Mouse (Mus musculus) WW6 (cell line): Measurements from ENCODE around the gene Tspan18.

Source experiments
- DNase-seq: peaks from one replicate; pipeline ENCODE4 v3.0.0-alpha.2; 2013; ENCODE audit warnings: low read depth, low spot score

Gene Tspan18

DNA sequence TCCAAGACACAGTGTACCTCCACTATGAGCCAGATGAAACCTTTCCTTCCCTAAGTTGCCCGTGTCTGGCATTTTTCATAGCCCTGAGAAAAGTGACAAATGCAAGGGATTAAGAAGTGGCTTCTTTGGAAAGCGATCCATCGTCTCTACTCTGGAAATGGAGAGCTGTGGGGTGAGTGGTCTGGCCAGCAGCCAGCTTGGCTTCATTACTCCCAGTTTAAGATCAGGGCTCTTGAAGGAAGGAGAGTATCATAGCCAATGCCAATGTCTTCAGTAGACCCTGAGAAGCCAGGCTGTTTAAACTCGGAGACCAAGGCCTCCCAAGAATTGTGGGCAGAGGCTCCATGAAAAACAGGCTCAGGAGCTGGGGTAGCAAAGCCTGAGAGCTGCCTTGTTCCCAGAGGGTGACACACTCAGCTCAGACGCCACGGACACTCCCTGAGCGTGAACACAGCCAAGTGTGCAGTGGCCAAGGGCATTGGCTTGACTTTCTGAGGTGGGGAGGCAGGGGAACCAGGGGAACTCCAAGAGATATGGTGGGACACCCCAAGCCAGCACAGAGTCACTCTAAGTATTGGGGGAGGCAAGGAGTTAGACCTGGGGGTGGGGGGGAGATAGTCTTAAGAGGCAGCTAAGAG is 115.8 kb downstream of the Tspan18 start:
- DNase-seq, result no peak

DNA sequence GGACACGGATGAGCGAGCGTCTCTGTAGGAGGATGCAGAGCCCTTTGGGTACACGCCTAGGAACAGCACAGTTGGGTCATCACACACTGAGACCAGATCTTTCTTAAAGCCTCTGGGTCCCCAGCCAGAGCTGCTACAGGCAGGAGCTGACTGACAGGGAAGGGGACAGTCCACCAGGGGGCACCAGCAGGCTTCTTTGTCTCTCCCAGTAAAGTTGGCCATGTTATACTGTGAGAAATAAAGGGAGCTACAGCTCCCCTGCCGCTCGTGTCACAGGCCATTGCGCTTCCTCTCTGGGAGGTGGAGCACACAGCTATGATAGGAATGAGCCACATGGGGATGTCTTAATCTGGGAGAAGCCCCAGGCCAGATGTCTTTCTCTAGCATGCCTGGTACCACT is 117.3 kb downstream of the Tspan18 start:
- no peak for DNase-seq

DNA sequence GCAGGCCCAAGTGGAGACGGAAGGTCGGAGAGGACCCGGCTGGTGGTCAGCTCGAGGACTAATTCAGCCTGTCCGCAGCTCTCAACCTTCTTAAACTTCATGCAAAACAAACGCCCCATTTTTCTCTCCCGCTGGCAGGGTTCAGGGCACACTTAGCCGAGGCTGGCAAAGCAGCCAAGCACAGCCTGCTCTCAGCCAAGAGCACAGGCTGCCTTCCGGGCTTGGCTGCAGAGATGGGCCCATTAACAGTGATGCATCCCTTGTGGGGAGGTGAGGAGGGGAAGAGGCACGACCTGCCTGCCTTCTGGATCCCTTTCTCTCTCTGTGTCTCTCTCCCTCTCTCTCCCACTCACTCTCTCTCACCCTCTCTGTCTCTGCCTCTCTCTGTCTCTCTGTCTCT is 118.5 kb downstream of the Tspan18 start:
- no peak for DNase-seq

DNA sequence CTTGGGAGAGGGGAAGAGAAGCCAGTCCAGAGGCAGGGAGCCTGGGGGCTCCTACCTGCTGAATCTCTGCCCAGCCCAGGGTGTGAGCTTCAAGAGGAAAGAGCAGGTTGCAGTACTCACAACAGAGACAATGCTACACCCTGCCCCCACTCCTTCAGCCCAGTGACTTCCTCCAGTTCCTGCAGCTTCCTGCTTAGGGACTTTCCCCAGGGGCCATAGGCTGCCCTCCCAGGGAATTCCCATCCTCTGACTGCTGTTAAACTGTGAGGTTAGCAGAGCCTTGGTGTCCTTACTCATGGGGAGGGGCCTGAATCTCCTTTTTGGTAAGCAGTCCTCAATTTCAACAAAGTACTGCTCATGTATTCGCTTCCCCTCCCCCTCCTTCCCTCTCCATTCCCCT is 120.1 kb downstream of the Tspan18 start:
- no peak for DNase-seq

DNA sequence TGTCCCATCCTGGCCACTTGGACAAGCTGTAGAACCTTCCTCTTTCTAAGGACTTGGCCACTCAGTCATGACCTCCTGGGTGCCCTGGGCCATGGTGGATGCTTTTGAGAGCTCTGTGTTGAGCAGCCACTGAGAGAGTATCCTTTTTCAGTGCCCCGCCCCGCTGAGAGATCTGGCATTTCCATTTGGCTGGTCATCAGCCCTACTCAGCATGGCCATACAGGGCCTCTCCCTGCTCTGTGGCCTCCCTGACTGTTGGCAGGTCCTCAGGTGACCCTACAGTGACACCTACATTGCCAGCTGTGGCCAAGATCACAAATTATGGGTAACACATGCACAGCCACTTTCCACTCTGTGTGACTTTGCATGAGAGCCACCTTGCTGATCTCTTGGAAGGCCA is 121.4 kb downstream of the Tspan18 start:
- DNase-seq, result no peak

DNA sequence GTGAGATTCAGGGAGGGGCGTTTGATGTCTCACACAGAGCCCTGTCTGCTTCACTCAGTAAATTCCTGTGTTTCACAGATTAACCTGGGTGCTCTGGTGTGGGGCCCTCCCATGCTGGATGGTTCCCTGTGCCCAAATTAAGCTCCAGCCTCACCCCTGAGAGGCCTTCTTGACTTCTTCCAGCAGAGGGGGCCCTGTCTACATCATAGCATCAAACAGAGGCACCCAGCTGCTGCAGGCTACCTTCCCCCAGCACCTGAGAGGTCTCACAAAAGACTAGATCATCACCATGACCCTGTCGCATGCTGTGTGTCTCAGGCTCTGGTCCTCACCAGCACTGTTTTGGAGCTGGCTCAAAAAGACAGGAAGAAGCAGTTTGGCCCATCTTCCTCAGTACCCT is 121.9 kb downstream of the Tspan18 start:
- no peak for DNase-seq

DNA sequence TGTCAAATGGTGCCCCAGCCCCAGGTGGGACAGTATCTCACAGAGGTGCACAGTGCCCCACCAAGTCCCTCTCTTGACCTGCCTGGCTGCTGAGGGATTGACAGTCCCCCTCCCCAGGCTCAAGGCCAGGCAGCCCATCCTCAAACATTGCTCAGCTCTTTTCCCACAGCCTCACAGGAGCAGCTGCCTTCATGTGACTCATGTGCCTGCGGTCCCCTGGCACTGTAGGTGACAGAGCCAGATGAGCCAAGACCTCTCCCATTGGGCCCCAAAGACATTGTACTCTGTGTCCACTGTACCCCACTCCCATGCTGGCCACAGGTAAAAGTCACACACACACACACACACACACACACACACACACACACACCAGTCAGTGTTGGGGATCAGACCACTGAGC is 128.2 kb downstream of the Tspan18 start:
- no peak for DNase-seq

DNA sequence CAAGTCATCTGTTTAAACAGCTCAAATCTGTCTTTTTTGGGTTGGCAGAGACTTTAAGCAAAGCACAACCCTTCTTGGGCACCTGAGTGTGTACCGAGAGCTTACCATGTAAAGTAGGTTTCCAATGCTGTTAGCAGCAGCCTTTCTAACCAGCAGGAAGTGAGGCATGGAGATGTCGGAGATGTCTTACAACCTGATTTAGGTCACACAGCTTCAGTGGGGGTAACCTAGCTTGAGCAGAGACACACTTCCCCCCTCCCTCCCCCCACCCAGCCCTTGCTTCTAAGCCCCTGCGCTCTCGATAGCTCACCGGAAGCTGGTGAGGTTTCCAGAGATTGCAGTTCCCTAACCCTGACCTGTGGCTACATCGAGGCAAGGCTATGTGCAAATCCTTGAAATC is 129.7 kb downstream of the Tspan18 start:
- no peak for DNase-seq

DNA sequence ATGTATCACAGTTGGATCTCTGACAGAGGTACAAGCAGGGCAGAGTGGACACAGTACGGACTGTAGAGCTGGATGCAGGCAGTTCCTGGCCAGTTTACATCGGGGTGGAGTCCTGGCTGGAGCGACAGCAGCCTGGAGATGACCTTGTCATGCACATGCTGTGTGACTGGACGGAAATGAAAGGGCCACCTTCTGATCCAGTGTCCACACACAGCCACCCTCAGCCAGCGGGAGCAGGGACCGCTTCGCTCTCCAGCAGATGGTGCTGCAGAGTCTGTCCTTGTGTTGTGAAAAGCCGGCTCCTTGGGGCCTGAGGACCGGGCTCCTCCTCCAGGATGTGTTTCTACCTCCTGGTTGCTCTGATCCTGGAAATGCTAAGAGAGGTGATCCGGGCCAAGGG is 130.6 kb downstream of the Tspan18 start:
- DNase-seq, result no peak

DNA sequence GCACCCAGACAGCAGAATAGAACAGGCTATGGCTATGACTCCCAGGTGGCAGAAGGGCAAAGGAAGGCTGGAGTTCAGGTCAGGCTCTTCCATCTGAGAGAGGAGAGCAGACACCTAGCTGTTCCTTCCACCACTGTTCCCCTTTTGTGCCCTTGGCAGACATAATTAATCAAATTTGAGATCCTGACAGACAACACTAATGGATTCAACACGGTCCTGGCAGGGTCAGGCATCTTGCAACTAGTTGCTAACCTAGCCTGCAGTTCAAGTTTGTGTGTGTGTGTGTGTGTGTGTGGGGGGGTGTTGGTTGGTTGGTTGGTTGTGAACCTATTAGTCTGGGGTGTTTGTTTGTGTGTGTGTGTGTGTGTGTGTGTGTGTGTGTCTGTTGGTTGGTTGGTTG is 131.5 kb downstream of the Tspan18 start:
- DNase-seq, result no peak

DNA sequence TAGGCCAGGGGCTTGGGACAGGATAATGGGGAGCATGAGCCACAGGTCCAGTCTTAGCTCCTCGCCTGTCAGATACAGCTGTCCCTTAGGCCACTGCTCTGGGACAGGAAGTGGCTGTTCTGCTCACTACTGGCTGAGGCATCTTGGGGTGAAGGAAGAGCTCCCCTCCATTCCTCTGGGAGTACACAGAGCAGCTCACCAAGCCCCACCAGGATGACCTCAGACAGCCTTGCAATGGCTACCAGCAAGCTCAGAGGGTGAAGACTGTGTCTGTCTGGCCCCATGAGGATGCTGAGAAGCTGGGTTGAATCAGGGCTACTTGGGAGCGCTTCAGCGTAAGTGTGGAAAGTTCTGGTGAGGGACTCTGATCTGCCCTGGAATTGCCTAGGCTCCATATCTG is 132.3 kb downstream of the Tspan18 start:
- DNase-seq, result no peak

DNA sequence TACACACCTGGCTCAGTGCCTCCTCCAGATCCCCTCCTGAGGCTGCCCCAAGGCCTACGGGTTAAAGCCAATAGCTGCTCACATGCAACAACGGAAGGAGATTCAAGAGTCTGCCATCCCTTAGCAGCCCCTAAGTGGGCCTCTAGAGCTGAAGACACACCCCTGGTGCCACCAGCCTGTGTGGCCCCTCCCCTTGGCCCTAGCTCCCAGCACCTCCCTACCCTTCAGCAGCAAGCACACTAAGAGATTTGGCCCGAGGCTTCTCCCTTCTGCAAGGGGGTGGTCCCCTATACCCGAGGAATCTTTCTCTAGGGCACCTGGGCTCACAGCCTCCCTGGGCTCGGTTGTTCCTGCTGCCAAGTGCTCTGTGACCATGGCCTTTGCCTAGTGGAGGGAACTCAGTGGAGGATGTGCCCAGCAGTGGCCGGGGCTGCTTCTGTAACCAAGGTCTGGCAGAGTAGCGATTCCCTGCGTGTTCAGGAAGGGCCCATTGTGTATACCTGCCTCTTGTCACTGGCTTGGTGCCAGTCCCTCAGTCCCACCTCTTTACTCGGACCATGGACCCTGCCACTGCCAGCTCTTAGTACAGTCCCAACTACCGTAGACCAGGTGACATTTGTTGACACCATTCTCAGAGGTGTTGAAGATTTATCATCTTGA is 133.5 kb downstream of the Tspan18 start:
- DNase-seq, result no peak

DNA sequence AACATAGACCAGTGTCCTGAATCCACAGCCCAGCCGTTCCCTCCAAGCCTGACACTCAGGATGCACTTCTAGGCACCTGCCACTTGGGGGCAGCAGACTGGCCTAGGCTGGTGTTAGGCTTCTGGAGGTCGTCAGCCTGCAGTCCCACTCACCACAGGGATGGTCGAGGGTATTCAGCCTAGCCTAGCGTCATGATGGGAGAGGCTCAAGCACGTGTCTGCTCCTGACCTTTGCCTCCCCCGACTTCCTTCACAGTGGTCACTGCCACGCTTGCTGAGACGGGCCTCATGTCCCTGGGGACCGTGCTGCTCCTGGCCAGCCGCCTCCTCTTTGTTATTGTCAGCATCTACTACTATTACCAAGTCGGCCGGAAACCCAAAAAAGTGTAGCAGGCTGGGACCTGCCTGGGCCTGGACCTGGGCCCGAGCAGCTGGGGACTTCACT is 134.8 kb downstream of the Tspan18 start:
- no peak for DNase-seq

DNA sequence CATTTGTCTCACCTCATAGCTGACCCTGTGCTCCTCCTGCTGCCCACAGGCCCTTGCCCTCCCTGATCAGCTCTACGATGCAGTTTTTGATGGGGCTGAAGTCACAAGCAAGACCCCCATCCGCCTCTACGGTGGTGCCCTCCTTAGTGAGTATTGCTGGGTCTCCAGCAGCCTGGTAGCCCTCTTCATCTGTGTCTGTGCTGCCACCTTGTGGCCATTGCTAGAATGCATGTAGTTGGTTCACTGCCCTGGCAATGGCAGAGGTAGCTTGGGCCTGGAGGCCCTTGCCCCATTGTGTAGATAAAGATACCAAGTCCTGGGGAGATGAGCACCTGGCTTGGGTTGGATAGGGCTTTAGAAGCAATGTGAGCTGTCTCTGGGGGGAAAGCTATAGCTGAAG is 135.5 kb downstream of the Tspan18 start:
- DNase-seq, result no peak

DNA sequence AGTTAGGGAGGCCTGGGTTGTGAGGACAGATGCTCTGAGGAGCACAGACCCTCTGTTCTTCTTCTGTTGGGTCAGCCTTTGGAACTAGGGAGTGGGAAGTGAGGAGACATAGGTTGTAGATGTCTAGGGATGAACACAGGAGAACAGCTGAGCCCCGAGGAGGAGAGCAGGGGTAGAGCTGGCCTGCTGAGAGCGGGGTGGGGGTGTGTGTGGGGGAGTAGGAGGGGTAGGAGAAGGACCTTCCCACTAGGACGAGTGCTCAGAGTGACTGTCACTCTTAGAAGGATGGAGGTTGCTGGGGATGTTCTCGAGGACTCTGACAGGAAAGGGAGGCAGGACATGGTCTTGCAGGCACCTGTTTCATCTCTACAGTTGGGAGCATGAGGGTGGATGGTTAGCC is 140.5 kb downstream of the Tspan18 start:
- no peak for DNase-seq

DNA sequence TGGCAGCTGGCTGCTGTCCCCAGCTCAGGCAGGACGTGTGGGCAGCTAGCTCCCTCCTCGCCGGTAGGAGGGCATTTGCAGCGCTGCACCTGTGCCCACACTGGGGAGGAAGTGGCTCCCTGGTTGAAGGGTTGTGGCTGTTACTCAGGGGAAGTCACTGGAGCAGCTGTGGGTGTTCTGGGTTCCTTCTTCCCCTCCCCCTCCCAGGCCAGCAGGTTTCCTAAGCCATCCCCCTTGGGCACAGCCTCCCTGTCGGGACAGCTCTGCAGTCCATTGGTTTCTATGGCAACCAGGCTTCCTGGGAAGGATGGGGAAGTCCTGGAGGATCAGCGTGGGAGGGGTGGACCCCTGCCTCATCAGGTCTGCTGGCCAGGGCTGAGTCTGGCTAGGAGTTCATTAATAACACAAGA is 141.6 kb downstream of the Tspan18 start:
- DNase-seq, result no peak

DNA sequence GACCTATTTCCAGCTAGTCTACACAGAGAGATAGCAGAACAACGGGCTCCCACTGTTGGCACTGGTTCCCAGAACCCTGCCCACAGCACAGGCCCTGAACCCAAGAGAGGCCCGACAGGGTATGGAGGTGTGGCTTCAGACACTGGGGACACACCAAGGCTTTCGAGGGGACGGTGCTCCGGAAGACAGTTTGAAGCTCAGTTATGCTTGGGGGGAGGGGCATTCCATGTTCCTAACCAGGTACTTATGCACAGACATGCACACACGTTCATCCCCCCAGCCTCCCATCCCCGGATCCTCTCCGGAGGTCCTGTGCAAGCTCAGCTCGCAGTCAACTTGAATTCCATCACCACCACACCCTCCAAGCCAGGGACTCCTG is 142.1 kb downstream of the Tspan18 start:
- DNase-seq, result no peak

DNA sequence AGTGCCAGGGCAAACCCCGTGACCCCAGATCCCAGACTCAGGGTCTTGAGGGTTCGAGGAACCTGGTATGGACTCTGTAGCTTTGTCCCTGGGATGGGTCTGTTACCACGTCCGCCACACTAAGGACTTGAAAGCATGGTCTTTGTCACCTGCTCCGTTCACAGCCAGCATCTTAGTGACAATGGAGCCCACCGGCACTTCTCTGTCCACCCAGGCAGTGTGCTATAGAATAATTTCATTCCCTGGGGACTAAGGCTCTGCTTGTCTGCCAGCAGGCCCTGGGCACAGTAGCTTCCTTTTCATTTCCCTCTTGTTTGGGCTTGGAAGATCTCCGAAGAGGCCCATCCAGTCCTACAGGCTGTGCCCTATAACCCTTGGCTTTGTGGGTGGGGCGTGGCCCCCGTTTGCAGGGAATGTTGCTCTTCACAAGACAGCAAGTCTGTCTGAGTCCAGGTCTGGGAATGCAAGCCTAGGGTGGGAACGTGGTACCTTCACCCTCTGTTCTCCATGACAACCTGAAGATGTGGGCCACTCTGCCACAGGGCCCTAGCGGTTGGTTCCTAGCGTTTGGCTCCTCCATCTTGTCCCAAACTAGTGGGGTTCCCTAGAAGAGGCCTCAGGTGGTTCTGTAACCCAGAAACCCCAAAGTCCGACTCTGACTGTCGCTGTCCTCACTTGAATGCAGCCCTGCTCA is 142.7 kb downstream of the Tspan18 start:
- no peak for DNase-seq

DNA sequence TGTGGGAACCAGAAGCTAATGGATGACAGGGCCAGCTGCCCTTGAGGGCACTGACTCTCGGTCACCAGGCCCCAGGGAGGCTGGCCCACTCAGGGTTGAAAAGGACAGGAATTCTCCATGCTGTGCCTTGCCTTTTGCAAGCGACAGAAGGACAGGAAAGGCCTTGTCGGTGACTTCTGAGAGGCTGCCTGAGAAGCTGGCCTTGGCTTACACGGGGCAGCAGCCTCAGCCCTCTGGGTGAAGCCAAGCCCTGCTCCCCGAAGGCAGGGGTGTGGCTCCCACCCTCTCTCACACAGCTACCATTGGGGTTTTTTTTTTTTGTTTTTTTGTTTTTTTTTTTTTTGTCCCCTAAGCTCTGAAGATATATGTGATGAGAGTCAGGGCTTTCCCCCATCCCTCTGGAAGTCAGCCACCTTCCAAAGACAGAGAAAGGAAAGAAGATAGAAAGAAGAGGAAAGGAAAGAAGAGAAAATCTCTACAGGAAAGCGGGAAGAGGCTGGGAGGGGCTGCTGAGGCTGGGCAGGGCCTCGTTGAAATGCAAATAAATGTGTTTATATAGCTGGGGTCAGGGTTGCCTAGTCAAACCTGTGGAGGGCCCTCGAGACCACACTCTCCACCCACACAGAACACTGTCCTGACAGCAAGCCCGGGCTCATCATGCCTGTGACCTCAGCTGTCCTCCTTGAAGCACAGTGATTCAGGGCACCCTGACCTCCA is 143.4 kb downstream of the Tspan18 start:
- no peak for DNase-seq

DNA sequence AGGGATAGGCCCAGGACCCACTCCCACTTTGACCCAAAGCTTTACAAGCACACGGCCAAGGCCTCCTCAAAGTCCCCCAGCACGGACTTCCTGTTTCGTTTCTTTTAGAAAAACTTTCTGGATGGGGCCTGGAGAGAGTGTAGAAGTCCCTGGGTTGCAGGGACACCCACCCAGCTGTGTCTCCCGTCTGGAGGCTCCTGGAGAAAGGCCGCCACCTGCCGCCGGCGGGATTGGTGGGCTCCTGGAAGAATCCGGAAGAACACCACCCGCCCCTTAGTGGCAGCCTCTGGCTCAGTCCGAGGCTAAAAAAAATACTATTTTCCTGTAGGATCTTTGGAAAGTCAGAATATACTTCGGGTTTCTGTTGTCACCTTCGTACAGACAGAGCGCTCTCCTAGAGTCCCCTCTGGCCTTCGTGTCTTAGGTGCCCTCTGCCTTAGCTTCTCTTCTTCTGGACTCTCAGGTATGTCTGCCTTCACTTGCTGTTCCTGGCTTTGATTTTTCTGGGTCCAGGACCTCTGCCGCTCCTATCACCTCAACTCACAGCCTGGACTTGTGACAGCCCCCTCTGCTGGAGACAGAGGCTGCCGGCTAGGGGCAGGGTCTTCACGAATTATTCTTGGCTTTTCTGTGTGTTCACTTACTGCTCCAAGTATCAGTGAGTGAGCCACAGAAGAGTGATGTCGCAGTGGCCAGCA is 145.4 kb downstream of the Tspan18 start:
- DNase-seq, result no peak

DNA sequence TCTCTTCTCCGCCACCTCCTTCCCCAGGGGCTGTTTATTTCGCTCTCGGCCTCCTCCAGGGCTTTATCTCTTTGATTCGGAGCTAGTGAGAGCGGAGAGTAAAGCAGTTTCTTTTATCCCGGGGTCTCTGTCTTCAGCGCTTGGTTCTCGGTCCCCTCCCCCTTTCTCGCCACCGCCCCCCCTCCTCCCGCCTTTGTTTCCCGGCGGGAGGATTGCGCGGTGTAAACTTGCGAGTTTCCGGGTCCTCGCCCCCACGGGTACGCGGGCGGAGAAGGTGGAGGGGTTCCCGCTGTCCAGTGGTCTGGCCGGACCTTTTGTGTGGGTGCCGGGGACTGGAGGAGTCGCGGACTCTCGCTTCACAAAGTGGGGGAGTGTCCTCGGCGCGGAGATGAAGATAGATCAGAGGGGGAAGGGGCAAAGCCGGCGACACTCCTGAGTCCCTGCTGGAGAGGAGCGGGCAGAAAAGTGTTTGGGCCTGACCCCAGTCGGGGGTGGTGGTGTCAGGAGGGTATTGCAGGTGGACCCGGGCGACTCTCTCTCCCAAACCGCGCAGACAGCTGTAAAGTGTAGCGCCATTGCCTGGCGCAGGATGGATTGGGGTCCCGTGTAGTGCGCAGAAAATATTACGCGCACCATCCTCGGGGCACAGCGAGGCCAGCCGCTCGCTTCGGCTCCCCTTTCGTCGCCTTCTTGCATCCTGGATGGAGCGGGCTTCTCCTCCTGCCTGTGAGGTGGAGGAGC is 146.1 kb downstream of the Tspan18 start:
- no peak for DNase-seq
